Mouse (Mus musculus) cerebellum, postnatal 36 days (tissue): ENCODE data around the gene Gpr176.
A peak's percentile ranks its signal among the peaks of the same experiment; 100 is the strongest.

Experiments used
- DNase-seq, 2 experiments: peaks; one replicate each; pipeline ENCODE4 v3.0.0; 2021 to 2022; ENCODE audit warnings: mixed read lengths in 2 of 2

The Gpr176 gene

DNA sequence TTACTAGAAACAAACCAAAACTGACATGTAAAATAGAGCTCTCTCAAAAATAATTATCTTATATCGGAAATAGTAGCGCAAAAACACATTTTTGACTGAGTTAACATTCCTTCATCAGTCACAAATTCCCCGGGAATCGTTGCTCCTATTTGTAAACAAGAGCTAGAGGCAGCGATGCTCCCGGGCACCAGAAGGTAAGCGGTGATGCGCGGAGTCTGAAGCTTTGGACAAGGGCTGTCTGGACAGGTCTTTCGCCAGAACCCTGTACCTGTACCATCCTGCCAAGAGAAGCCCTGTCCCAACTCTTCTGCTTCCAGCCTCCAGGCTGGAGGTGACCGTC is 688 bp downstream of the Gpr176 start:
- DNase-seq = no peak

DNA sequence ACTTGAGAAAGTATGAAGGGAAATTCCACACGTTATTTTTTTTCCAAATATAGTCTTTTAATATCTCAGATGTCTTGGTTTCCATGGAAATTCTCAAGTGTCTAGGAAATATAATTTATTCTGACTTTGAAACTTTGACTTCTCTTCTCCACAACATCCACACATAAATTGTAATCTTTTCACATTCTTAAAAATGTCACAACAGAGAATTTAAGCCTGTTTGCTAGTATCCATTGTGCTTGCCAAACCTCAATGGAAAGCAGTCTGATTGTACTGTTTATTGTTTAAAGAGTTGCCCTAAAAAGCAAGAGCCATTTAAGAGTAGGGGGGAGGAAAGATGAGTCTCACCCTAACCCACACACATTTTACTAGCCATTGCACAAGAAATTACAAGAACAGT is 1.4 kb downstream of the Gpr176 start:
- DNase-seq = no peak

- no peak for DNase-seq
These were observed 18.0 kb downstream of the Gpr176 start for GRCm38 (mm10) chr2:118355138-118355719.

DNA sequence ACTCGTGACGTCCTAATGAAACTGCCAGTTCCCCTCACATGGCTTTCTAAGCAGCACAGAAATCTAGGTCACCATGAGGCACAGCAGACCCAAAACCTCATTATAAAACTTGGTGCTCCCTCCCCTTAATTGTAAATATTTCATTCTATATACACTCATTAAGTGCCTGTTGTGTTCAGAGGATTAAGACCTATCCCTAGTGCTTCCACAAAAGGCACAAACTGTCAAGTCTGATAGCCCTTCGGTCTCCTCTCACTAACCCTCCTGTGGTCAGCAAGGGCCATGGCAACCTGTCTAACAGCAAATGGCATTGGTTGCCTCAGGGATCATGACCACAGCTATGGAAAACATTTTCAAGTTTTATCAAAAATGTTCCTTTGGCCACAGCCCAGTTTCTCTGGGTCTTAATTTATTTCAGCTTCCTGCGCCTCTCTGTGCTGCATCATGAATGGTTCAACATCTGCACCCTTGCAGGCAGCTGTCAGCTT is 19.3 kb downstream of the Gpr176 start:
- no peak for DNase-seq

DNA sequence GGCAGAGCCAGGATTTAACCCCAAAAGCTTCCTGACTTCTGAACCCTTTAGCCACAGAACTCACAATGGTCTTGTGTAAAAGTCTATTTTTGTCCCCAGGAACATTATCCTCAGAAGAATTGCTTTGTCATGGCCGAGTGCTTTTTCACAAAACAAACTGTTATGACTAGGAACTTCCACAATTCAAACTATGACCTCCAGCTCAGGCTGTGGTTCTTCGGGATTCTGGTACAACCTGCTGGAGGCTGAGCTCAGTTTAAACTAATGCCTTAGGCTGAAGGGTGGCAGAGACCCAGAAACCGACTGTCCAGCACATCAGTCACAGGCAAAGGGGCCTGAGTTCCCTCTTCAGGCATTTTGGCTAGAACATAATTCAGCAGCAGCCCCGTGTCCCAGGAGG is 19.7 kb downstream of the Gpr176 start:
- DNase-seq = no peak

DNA sequence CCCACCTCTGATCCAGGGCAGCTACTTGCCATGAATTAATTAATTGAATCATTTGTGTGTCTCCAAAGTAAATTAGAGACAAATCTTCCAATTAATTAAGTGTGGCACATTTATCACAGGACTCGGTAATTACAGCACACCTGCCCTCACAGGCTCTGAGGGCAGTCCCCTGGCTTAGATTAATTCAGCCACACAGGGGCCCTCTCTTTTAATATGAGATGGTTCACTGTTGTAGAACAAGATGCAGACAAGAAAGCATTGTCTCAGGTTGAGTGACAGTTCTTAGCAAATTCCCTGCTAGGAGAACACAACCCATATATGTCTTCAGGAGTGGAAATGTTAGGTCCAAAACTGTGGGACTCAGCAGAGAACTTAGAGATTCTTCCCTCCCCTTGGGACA is 27.7 kb downstream of the Gpr176 start:
- no peak for DNase-seq

DNA sequence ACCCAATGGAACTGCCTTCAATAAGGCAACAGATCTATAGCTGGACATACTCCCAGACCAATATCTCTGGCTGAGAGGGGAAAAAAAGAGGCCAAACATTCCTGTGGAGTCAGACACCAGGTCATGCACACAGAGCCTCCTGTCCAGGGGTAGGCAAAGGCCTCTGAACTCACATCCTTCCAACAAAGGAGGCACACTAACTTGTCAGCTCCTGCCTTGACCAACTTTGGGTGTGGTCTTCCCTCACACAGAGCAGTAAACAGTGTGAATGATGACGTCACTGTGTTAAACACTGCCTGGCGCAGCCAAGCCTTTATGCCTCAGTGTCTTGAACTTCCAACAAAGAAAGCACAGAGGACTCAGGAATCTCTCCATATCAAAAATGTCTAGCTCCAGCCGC is 29.3 kb downstream of the Gpr176 start:
- no peak for DNase-seq

DNA sequence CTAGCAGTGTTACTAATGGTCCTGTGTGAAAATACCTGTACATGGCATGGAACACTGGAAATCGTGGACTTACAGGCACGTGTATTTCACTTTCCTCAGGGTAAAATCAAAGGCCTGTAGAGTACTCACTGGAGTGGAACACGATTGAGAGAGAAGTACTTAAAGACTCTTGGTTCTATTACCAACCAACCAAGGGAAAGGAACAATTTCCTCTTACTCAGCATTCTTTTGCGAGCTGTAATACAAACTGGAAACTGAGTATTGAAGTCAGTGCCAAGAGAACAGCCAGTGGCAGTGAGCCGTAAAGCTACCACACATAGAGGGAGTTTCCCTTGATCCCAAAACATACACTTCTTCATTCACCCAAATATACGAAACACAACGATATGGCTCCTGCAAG is 31.9 kb downstream of the Gpr176 start:
- DNase-seq = no peak

- DNase-seq = no peak
These were observed 37.1 kb downstream of the Gpr176 start for GRCm38 (mm10) chr2:118336084-118336483.

DNA sequence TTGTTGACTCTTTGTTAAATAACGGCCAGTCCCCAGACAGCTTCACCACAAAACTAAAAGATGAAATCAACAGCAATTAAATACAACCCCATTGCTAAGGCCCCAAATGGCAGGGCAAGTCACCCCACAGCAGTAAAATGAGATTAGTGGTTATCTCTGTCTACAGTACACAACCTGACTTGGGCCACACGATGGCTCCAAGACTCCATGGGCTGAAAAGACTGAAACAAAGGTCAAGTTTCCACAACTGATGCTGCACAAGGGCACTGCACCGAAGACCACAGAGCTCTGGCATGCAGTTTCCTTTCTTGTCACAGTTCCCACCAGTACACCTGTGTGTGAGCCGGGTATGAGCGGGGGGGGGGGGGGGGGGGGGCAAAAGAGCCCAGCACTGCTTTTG is 50.6 kb downstream of the Gpr176 start:
- DNase-seq = no peak

DNA sequence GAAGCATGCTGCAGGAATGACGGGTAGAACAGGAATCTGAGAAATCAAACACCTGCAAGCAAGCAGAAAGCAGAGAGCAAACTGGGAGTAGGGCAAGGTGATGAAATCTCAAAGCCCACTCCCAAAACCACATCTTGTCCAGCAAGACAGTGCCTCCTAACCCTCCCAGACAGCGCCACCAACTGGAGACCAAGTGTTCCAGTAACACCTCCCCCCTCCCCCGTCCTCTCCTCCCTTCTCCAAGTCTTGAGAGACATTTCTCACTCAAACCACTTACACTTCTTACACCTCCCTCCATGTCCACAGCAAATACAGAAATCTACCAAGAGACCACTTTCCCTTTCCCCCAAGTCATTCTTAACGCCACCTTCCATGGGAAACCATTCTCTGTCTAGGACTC is 51.4 kb downstream of the Gpr176 start:
- no peak for DNase-seq

GRCm38 (mm10) chr2:118321094-118321493 is 52.1 kb downstream of the Gpr176 start:
- no peak for DNase-seq

GRCm38 (mm10) chr2:118320519-118320918 is 52.7 kb downstream of the Gpr176 start:
- no peak for DNase-seq

- no peak for DNase-seq
These were observed 54.0 kb downstream of the Gpr176 start for GRCm38 (mm10) chr2:118319176-118319575.

- no peak for DNase-seq
These were observed 56.3 kb downstream of the Gpr176 start for GRCm38 (mm10) chr2:118316939-118317338.

DNA sequence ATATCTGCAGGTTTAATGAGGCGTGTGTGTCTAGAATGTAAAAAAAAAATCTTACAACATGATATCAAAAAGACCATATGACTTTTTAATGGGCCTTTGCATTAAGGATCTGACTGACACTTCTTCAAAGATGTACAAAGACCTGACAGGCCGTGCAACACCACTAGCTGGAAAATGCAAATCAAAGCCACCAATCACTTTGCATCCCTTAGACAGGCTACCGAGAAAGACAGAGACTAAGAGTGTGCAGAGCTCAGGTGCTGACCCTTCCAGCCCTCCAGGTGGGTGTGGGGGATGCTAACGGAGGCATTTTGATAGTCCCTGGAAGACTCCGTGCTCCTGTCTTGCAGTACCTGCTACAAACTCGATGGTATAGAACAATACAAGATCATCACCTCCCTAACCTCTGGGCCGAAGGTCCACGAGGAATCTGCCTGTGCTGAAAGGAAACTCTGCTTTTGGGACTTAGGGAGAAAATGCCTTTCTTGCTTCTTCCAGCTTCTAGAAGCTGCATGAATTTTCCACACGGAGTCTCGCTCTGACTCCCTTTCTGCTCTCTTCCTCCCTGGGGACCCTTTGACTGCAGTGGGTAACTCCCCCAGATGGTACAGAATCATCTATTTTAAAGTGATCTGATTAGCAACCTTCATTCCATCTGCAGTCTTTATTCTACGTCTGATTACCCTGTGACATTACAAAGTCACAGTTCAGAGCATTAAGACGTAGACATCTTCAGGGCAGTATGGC is 57.4 kb downstream of the Gpr176 start:
- DNase-seq = no peak

DNA sequence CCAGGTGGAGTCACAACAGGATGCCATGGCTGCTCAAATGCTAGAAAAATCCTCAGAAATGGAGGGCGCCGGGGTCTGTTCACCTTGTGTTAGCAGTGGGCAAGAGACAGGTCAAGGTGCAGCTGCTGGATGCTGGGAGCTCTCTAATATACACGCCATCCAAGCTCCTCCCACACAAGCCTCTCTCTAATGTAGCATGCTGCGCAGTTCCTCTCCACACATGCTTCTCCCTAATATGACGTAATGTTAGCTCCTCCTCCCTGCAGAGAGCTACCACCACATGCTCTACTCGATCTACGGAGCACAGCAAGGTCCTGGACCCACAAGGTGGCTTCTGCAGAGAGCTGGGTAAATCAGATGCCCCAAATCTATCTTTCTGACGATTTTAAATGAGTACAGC is 65.7 kb downstream of the Gpr176 start:
- peak; percentile 68 to 74 for DNase-seq

DNA sequence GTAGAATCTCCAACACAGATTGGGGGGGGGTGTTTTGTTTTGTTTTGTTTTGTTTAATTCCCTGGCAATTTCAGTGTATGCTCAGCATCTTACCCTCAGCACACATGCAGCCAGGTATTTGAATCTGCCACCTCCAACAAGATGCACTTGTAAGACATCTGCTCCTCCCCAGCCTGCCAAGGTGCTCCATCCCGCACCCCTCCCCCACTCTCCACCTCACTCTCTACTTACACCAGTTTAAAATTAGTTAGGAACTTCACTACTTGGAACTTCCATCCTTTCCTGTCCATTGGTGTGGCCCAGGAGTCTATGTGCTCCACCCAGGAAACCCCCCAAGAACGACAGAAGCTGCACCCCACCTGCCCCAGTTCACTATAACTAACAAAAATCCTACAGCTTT is 66.3 kb downstream of the Gpr176 start:
- DNase-seq = peak; percentile 42 to 52

DNA sequence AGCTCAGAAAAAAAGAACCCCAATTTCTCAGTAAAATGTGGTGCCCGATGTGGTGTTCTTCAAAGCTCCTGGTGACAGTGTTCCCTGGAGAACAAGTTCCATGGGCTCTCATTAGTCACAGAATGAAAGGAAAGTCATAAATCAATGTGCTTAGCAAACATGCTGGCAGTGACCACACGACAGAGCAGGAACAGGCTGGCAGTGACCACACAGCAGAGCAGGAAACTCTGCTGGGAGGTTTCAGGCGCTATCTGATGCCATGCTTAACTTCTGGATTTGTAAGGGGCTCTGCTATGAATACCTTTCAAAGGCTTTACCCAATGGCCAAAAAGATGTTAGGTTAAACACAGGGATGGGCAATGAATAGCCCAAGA is 66.7 kb downstream of the Gpr176 start:
- no peak for DNase-seq

GRCm38 (mm10) chr2:118305827-118306521 is 67.2 kb downstream of the Gpr176 start:
- DNase-seq = no peak

GRCm38 (mm10) chr2:118303456-118303855 is 69.8 kb downstream of the Gpr176 start:
- DNase-seq = no peak

GRCm38 (mm10) chr2:118301656-118302055 is 71.6 kb downstream of the Gpr176 start:
- no peak for DNase-seq

DNA sequence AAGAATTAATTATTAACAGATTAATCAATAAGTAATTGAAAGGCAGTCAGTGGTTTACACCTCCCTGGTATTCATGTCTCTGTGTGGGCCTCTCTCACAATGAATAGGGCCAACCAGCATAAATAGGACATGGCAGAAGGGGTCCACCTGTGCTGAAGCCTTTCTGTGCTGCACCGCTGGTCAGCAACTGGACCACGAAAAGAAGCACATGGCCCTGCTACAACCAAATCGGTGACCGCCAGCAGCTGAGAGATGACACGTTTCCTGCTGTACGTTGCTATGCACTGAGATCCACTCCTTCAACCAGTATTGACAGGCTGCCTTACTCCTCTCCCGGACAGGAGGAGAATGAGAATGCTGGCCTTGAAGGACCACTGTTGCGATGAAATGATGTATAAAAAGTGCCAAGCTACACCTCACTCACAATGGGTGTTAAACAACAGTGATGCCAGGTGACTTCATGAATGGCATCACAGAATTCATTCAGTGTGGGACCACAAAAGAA is 72.1 kb downstream of the Gpr176 start:
- no peak for DNase-seq

DNA sequence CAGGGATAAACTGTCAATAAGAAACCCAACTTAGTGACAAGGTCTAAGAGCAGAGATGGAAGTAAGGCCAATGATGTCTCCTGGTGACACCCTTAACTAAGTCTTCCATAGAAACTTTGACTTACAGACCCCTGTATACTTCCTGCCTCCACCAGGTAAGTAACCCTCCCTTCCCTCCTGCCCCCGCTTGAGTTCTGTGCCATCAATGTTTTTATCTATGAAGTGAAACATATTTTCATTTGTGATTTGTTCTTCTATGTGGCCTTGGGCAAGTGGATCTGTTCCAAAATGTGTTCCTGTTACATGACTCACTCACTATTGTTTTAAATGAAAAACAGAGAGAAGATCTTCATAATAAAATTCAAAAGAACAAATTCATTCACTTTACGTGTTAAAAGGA is 73.2 kb downstream of the Gpr176 start:
- no peak for DNase-seq
